Mouse (Mus musculus) Patski (cell line): Measurements from ENCODE around the gene Apol11b. TPM values are rescaled to one million over a fixed set of nuclear protein-coding genes. Genes with fewer than 3 reads are reported as not detected.

Experiments used
- ATAC-seq: fragments of 100-300 bp; one replicate; pipeline ENCODE4 v1.8.0; 2021
- CTCF ChIA-PET: fragments of 350-600 bp; sonication (Branson Sonifier 250); formaldehyde crosslinking; loops from one replicate; lab custom pipeline; 2022; ENCODE audit warnings: inconsistent platforms; lab: Charles Lee
- POLR2A ChIA-PET: fragments of 350-600 bp; sonication (Branson Sonifier 250); formaldehyde crosslinking; loops from one replicate; lab custom pipeline; 2022; ENCODE audit warnings: antibody characterized with exemption, inconsistent platforms; lab: Charles Lee
- DNase-seq: peaks from one replicate; pipeline ENCODE4 v3.0.0-alpha.2; 2011; ENCODE audit warnings: low read depth, low spot score
- H3K27me3 ChIP-seq: fragments of 371-371 bp; one replicate; pipeline ENCODE4 v1.5.1; 2021
- CTCF ChIP-seq: fragments of 100-300 bp; IDR thresholded peaks from one replicate; pipeline ENCODE4 v1.5.1; 2021
- in situ Hi-C: fragments of 300-500 bp; cut with MboI; formaldehyde crosslinking; loops from 3 replicates; pipeline ENCODE4 v1.11.1; 2018; ENCODE audit warnings: low pct_unique_long_range_greater_than_20kb, mixed read lengths
- polyA plus RNA-seq: library from polyadenylated mRNA; unstranded; gene quantifications from one replicate; pipeline ENCODE4 v1.2.3, GENCODE M21; 2021

Gene Apol11b
- polyA plus RNA-seq, 1 experiment from 2014 or later: not detected

DNA sequence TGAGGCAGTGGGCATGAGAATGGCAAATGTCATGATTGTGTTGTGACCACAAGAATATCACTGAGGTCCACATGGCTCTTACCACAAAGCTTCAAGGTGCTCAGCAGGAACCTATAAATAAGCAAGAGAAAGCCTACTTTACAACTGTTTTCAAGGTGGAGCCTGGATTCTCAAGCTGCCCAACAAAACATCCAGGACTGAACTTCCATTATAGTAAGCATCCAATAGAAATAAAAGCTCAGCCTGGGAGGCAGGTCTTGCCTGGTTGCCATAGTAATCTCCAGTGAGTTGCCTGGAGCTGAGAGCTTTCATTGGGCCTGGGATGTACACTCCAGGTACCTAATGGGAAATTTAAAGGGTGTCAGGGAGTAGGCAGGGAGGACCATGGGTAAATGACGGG lies 44.1 kb downstream of the Apol11b start, which contains the start of gene Gm36245:
Gm36245 (plus strand) TSS at position 301 of the 400 bp plus-strand sequence.
- in situ Hi-C loops: loop anchor here (25.0 kb wide), 1 partner anchor 413 kb away; no protein-coding TSS in a partner anchor
- no peaks in the 10 kb centered on the region for H3K27me3 ChIP-seq
- ChIA-PET POLR2A (no interaction called here), CTCF (no interaction called here)
- ATAC-seq (no peak), DNase-seq (no peak)
- no peak for TF ChIP-seq CTCF

DNA sequence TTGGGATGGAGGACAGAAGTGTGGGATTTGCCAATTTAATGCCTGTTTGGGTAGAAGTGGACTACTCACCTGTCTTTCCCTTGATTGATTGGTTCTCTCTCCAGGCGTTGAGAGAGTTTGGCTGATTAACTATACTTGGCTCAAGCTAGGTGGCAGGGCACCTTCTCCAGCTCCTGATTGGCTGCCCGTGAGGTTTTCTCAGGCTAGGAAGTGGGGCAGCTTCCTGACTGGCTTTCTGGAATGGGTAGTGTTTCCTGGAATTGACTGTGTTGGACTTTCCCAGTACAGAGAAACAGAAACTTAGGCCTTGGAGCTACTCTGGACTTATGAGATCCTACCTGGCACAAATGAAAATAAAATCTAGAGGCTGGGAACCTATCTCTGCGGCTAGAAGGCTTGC lies 44.7 kb downstream of the Apol11b start:
- ATAC-seq (no peak), DNase-seq (no peak)
- no peaks in the 10 kb centered on the region for H3K27me3 ChIP-seq
- ChIA-PET CTCF (interaction anchor here (1.2 kb wide), 1 partner anchor 56 kb away, joined by 3 read pairs; no protein-coding TSS in a partner anchor), POLR2A (no interaction called here)
- TF ChIP-seq CTCF: no peak
- in situ Hi-C loops: loop anchor here (25.0 kb wide), 1 partner anchor 414 kb away; no protein-coding TSS in a partner anchor

DNA sequence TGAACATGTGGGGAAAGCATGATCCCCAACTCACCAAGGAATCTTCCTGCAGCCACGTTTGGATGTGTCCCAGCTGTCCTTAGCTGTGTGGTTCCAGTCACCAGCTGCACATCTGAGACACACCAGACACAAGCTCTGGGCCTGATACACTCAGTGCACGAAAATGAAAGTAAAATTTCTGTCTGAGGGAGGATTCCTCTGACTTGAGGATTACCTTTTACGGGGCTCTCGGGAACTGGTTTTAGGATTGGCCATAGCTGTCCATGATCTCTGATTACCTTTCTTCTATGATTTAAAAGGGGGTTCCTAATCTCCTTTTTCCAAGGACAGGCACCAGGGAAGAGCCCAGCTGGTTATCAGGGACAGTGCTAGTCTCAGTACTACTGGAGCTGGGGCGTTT lies 47.1 kb downstream of the Apol11b start, which contains the start of gene Apol10b:
Apol10b (minus strand) TSS at position 165 of the 400 bp plus-strand sequence.
- ChIA-PET CTCF (no interaction called here), POLR2A (no interaction called here)
- in situ Hi-C loops: loop anchor here (25.0 kb wide), 1 partner anchor 416 kb away; no protein-coding TSS in a partner anchor
- DNase-seq (no peak), ATAC-seq (no peak)
- H3K27me3 ChIP-seq: no peaks in the 10 kb centered on the region
- TF ChIP-seq CTCF: no peak

DNA sequence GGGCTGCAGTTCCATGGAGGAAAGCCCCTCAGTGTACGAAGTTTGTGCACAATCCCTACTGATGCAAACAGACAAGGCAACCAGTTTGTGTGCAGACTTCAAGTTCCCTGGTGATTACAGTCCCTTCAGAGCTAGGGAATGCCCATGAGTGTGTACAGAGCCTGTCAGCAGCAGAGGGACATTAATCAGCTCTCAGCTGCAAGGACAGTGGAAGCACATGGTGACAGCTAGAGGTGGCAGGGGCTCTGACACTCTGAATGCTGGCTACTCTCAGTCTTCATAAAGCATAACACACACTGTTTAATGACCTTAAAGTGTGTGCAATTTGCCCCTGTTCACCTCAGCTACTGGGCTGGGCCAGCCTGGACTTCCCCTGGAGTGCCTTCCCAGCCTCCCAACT lies 49.5 kb downstream of the Apol11b start:
- CTCF ChIA-PET: no interaction called here
- DNase-seq (no peak), ATAC-seq (no peak)
- no peak for TF ChIP-seq CTCF
- POLR2A ChIA-PET: no interaction called here
- in situ Hi-C loops: loop anchor here (25.0 kb wide), 1 partner anchor 419 kb away; no protein-coding TSS in a partner anchor
- no peaks in the 10 kb centered on the region for H3K27me3 ChIP-seq

DNA sequence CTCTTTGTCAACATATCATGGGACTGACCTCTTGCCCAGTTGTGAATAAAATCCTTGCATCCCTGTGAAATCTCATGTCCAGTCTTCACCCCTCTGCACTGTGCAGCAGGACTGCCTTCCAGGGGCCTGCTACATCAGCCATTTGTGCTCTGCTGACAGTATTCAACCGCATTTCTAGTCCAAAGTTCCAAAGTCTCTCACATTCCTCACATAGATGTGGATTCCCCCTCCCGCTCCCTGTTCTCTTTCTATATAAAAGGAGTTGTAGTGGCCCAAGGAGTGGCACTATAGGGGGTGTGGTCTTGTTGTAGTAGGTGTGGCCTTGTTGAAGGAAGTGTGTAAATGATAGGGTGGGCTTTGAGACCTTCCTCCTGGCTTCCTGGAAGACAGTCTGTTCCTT lies 52.2 kb downstream of the Apol11b start:
- H3K27me3 ChIP-seq: no peaks in the 10 kb centered on the region
- in situ Hi-C loops: loop anchor here (25.0 kb wide), 1 partner anchor 421 kb away; no protein-coding TSS in a partner anchor
- POLR2A ChIA-PET: no interaction called here
- no peak for DNase-seq
- TF ChIP-seq CTCF: no peak
- no peak for ATAC-seq
- CTCF ChIA-PET: no interaction called here

DNA sequence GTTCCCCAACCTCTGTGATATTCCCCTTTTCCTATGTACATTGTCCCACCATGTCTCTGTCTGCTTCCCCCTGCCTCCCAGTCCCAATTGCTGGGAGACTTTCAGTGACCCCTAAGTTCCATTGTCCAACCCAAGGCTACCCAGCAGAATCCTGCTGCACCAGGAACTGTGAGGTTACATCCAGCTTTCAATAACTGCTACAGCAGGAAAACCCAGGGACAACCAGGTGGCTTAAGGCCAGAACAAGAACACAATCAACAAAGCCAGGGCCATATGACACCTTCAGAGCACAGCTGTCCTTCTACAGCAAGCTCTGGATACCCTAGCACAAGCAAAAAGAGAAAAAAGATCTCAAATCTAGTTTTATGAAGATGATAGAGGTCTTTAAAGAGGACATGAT lies 54.1 kb downstream of the Apol11b start:
- DNase-seq (no peak), ATAC-seq (no peak)
- ChIA-PET POLR2A (no interaction called here), CTCF (no interaction called here)
- in situ Hi-C loops: loop anchor here (25.0 kb wide), 1 partner anchor 423 kb away; no protein-coding TSS in a partner anchor
- no peaks in the 10 kb centered on the region for H3K27me3 ChIP-seq
- TF ChIP-seq CTCF: no peak

DNA sequence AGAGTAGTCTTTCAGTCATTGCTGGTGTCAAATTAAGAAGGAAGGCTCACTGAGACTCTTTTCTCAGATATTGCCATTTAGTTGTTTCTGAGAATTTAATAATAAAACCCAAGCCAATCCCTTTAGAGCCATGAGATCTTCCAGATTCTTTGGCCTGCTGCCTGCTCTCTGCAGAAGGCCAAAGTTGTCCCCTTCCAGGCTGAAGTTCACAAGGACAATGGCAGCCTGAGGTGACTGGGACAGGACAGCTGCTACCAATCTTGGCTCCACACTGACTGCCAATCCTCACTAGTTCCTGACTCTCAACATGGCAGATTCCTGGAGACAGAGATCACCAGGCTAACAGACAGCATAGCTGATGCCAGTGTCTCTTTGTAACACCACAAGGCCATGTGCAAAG lies 56.1 kb downstream of the Apol11b start:
- CTCF ChIA-PET: no interaction called here
- H3K27me3 ChIP-seq: no peaks in the 10 kb centered on the region
- ATAC-seq: no peak
- no peak for TF ChIP-seq CTCF
- no peak for DNase-seq
- POLR2A ChIA-PET: no interaction called here
- in situ Hi-C loops: loop anchor here (25.0 kb wide), 1 partner anchor 425 kb away; no protein-coding TSS in a partner anchor

Other genes starting within 250 kb of the Apol11b start
- not detected for gene Apol7a, start 244.2 kb downstream of the Apol11b start, polyA plus RNA-seq
- gene Apol9a, start 232.2 kb downstream of the Apol11b start, polyA plus RNA-seq: 0.12 TPM
- not detected for gene Apol7b, start 195.8 kb downstream of the Apol11b start, polyA plus RNA-seq
- not detected for gene Apol10a, start 166.2 kb downstream of the Apol11b start, polyA plus RNA-seq
- gene Apol11a, start 135.0 kb downstream of the Apol11b start, polyA plus RNA-seq: 0.06 TPM
- gene Apol7c, start 110.0 kb downstream of the Apol11b start, polyA plus RNA-seq: not detected
- gene 1700025B11Rik, start 81.4 kb downstream of the Apol11b start, polyA plus RNA-seq: not detected
- gene Apol10b, start 47.2 kb downstream of the Apol11b start, polyA plus RNA-seq: 0.62 TPM
- not detected for gene Gm36245, start 44.0 kb downstream of the Apol11b start, polyA plus RNA-seq
- 0.04 TPM for gene Apol7e, start 55.6 kb upstream of the Apol11b start, polyA plus RNA-seq
- 0.33 TPM for gene Apol9b, start 85.8 kb upstream of the Apol11b start, polyA plus RNA-seq
- gene Apol8, start 113.7 kb upstream of the Apol11b start, polyA plus RNA-seq: 0.37 TPM
- gene Myh9, start 198.9 kb upstream of the Apol11b start, polyA plus RNA-seq: 677 TPM